Mouse (Mus musculus): ENCODE data around the gene Rhcg. TPM values are rescaled to one million over a fixed set of nuclear protein-coding genes. Genes with fewer than 3 reads are reported as not detected.

Rhcg gene
- polyA plus RNA-seq, 1 experiment from 2014 or later, result not detected

GRCm38 (mm10) chr7:79654185-79654584, 36.7 kb upstream of the Rhcg start:
- Histone ChIP-seq H3K27ac (ENCODE audit: low read depth) (no peak overlapping the region), H3K9me3 (ENCODE audit: low read depth, low read length) (no peaks in the 10 kb centered on the region), H3K4me1 (ENCODE audit: insufficient read depth) (no peaks in the 10 kb centered on the region), H3K27me3 (ENCODE audit: insufficient read depth, low read length) (no peaks in the 10 kb centered on the region), H3K4me3 (ENCODE audit: low read depth, low read length) (no peak overlapping the region), H3K9ac (no peak overlapping the region), H3K4me2 (no peak overlapping the region), H3K36me3 (ENCODE audit: insufficient read depth) (no peaks in the 10 kb centered on the region)
- DNase-seq (no peak), ATAC-seq (ENCODE audit: insufficient read depth) (no peak)
- no peak for TF ChIP-seq CTCF (IDR thresholded peaks at IDR 0.05; ENCODE audit: low read depth)
- 81% methylated on average over 1 of the region's 1 CpGs for WGBS

- peak; percentile 76 for TF ChIP-seq CTCF (IDR thresholded peaks at IDR 0.05; ENCODE audit: low read depth)
- Histone ChIP-seq H3K4me1 (ENCODE audit: insufficient read depth) (no peaks in the 10 kb centered on the region), H3K27ac (ENCODE audit: low read depth) (no peak overlapping the region), H3K4me2 (no peak overlapping the region), H3K4me3 (ENCODE audit: low read depth, low read length) (no peak overlapping the region), H3K36me3 (ENCODE audit: insufficient read depth) (no peaks in the 10 kb centered on the region), H3K9me3 (ENCODE audit: low read depth, low read length) (no peaks in the 10 kb centered on the region), H3K27me3 (ENCODE audit: insufficient read depth, low read length) (no peaks in the 10 kb centered on the region), H3K9ac (no peak overlapping the region)
- peak; percentile 85 for DNase-seq
- ATAC-seq (ENCODE audit: insufficient read depth), result no peak
- WGBS, result 6% methylated on average over 3 of the region's 3 CpGs
Observed at GRCm38 (mm10) chr7:79649005-79649404, 31.5 kb upstream of the Rhcg start.

GRCm38 (mm10) chr7:79647233-79647632, 29.8 kb upstream of the Rhcg start:
- DNase-seq (no peak), ATAC-seq (ENCODE audit: insufficient read depth) (no peak)
- no peak overlapping the region for H3K9ac ChIP-seq
- no peak overlapping the region for H3K4me2 ChIP-seq
- H3K4me3 ChIP-seq (ENCODE audit: low read depth, low read length), result no peak overlapping the region
- H3K9me3 ChIP-seq (ENCODE audit: low read depth, low read length), result no peaks in the 10 kb centered on the region
- WGBS, result 85% methylated on average over 3 of the region's 3 CpGs
- TF ChIP-seq CTCF (IDR thresholded peaks at IDR 0.05; ENCODE audit: low read depth), result no peak
- H3K4me1 ChIP-seq (ENCODE audit: insufficient read depth), result no peaks in the 10 kb centered on the region
- no peak overlapping the region for H3K27ac ChIP-seq (ENCODE audit: low read depth)
- H3K27me3 ChIP-seq (ENCODE audit: insufficient read depth, low read length), result no peaks in the 10 kb centered on the region
- no peaks in the 10 kb centered on the region for H3K36me3 ChIP-seq (ENCODE audit: insufficient read depth)

- H3K4me3 ChIP-seq (ENCODE audit: low read depth, low read length), result no peak overlapping the region
- WGBS, result 21% methylated on average over 13 of the region's 13 CpGs
- H3K9ac ChIP-seq, result no peak overlapping the region
- H3K9me3 ChIP-seq (ENCODE audit: low read depth, low read length), result no peaks in the 10 kb centered on the region
- H3K36me3 ChIP-seq (ENCODE audit: insufficient read depth), result no peaks in the 10 kb centered on the region
- H3K27ac ChIP-seq (ENCODE audit: low read depth), result no peak overlapping the region
- no peaks in the 10 kb centered on the region for H3K4me1 ChIP-seq (ENCODE audit: insufficient read depth)
- ATAC-seq (ENCODE audit: insufficient read depth) (no peak), DNase-seq (no peak)
- TF ChIP-seq CTCF (IDR thresholded peaks at IDR 0.05; ENCODE audit: low read depth), result no peak
- no peak overlapping the region for H3K4me2 ChIP-seq
- H3K27me3 ChIP-seq (ENCODE audit: insufficient read depth, low read length), result 0 out of 2 replicates have a peak, but pooled peaks cover 3% of the 10 kb centered on the region
Observed at GRCm38 (mm10) chr7:79631773-79632348, 14.4 kb upstream of the Rhcg start.

DNA sequence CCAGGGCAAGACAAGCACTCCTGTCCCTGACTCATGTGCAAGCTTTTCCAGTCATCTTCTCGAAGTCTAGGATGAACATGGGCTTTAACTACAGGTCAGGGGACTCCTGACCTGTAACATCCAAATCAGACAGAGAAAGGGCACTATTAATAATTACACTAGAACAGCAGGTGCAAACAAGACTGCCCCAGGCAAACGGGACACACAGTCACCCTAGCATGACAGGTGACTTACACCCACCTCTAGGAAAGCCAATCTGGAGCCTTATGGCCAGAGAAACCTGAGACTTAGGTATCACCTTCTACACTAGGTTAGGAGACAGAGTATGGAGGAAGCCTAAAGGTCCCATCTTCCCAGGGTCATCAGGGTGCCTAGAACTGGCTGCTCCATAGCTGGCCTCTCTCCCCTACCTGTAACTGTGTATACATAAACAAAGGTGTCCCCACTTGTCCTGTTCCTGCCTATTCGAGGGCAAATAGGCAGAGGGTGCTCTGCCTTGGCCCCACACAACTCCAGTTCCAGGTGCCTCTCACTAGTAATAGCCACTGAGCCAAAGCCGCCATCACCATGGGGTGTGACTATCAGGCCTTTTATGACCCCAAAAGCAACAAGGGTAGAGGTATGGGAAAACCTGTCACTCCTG, 10.9 kb upstream of the Rhcg start:
- Histone ChIP-seq H3K9me3 (ENCODE audit: low read depth, low read length) (no peaks in the 10 kb centered on the region), H3K4me2 (no peak overlapping the region), H3K36me3 (ENCODE audit: insufficient read depth) (no peaks in the 10 kb centered on the region), H3K27me3 (ENCODE audit: insufficient read depth, low read length) (0 out of 2 replicates have a peak, but pooled peaks cover 3% of the 10 kb centered on the region), H3K4me1 (ENCODE audit: insufficient read depth) (no peaks in the 10 kb centered on the region), H3K9ac (no peak overlapping the region), H3K4me3 (ENCODE audit: low read depth, low read length) (no peak overlapping the region), H3K27ac (ENCODE audit: low read depth) (no peak overlapping the region)
- no peak for TF ChIP-seq CTCF (IDR thresholded peaks at IDR 0.05; ENCODE audit: low read depth)
- DNase-seq, result no peak
- 64% methylated on average over 4 of the region's 4 CpGs for WGBS
- ATAC-seq (ENCODE audit: insufficient read depth), result no peak

GRCm38 (mm10) chr7:79626170-79626569, 8.7 kb upstream of the Rhcg start:
- Histone ChIP-seq H3K9ac (no peak overlapping the region), H3K4me3 (ENCODE audit: low read depth, low read length) (no peak overlapping the region), H3K36me3 (ENCODE audit: insufficient read depth) (no peaks in the 10 kb centered on the region), H3K4me2 (no peak overlapping the region), H3K9me3 (ENCODE audit: low read depth, low read length) (no peaks in the 10 kb centered on the region), H3K4me1 (ENCODE audit: insufficient read depth) (no peaks in the 10 kb centered on the region), H3K27me3 (ENCODE audit: insufficient read depth, low read length) (no peaks in the 10 kb centered on the region), H3K27ac (ENCODE audit: low read depth) (no peak overlapping the region)
- 75% methylated on average over 5 of the region's 5 CpGs for WGBS
- TF ChIP-seq CTCF (IDR thresholded peaks at IDR 0.05; ENCODE audit: low read depth), result no peak
- ATAC-seq (ENCODE audit: insufficient read depth) (no peak), DNase-seq (no peak)

- TF ChIP-seq CTCF (IDR thresholded peaks at IDR 0.05; ENCODE audit: low read depth), result no peak
- DNase-seq, result no peak
- Histone ChIP-seq H3K36me3 (ENCODE audit: insufficient read depth) (no peaks in the 10 kb centered on the region), H3K9ac (no peak overlapping the region), H3K27me3 (ENCODE audit: insufficient read depth, low read length) (peaks cover 3% of the 10 kb centered on the region; the same call in 1 of the 2 replicates), H3K9me3 (ENCODE audit: low read depth, low read length) (no peaks in the 10 kb centered on the region), H3K4me3 (ENCODE audit: low read depth, low read length) (no peak overlapping the region), H3K27ac (ENCODE audit: low read depth) (no peak overlapping the region), H3K4me2 (no peak overlapping the region), H3K4me1 (ENCODE audit: insufficient read depth) (no peaks in the 10 kb centered on the region)
- ATAC-seq (ENCODE audit: insufficient read depth), result no peak
- 36% methylated on average over 8 of the region's 8 CpGs for WGBS
Observed at GRCm38 (mm10) chr7:79623086-79623485, 5.6 kb upstream of the Rhcg start.

Data from lung, embryonic 14.5 days (tissue).